In the genomic region with DNA sequence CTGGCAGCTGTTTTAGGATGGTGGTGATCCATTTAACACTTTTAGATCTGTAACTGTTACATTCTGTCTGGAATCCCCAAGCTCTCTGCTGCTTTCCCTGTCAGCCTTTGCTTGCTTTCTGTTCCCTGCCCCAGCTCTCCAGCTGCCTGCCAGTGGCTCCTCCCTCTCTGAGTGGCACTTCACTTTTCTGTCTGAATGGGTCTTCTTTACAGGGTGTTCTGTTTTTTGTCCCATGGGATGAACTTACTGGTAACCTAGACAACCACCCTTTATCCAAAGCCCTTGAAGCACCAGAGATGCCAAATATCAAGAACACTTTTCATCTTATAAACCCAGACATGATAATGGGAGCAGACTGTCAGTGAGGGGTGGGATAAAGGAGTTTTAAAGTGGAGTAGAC, we compare ENCODE assay signal across 18 mouse cellular contexts.
DNase-seq lines count a peak whose midpoint lies in the region; ATAC-seq and TF ChIP-seq lines count a peak whose summit lies in the region.
"Had no signal": no experiment of that assay in that cellular context is flagged by ENCODE, and none has a peak within 500 bp of the region (broad histone marks: within the 10 kb centered on the region; RNA-seq: fewer than 3 reads in every experiment).

No protein-coding gene starts in this region.

- no peaks in the 10 kb centered on the region for H3K36me3 ChIP-seq in forebrain, embryonic 14.5 days (ENCODE audit: control insufficient read depth, insufficient read depth, low read length)
- no peaks in the 10 kb centered on the region for H3K36me3 ChIP-seq in midbrain, embryonic 14.5 days (ENCODE audit: control insufficient read depth, insufficient read depth, low read length)
- H3K36me3 ChIP-seq: heart, embryonic 10.5 days; neural tube, embryonic 12.5 days had no signal

- DNase-seq in cerebellum, adult 9-10 months, result peak; percentile 1
- DNase-seq in cerebellum, postnatal 36 days, result no peak
- DNase-seq in brain, embryonic 14.5 days (ENCODE audit: low read depth), result peak; percentile 83
- peak; percentile 69 for DNase-seq in forebrain, embryonic 14.5 days (ENCODE audit: low spot score)
- DNase-seq in midbrain, embryonic 14.5 days, result peak; percentile 53
- DNase-seq in frontal cortex, postnatal 25 days (ENCODE audit: low spot score in 2 of 2), result no peak
- DNase-seq in spleen, postnatal 14 days (ENCODE audit: low spot score in 2 of 2), result no peak
- DNase-seq in right cerebral cortex, postnatal 25 days, result no peak
- DNase-seq: cerebellum, adult 18-20 months; gastrocnemius, postnatal 10 days; heart, postnatal 36 days; kidney, adult 18-20 months; kidney, postnatal 36 days; layer of hippocampus, postnatal 36 days; lung, adult 18-20 months; thymus, adult 18-20 months had no signal

- ATAC-seq in forebrain, embryonic 14.5 days, result peak; percentile 88
- peak; percentile 48; the same call in 1 of the 2 replicates for ATAC-seq in midbrain, embryonic 14.5 days (ENCODE audit: low FRiP score, low TSS enrichment)

- TF ChIP-seq POLR2A in brain, embryonic 14.5 days (IDR thresholded peaks at IDR 0.05; ENCODE audit: borderline replicate concordance, extremely low read depth, insufficient read depth, insufficient read length, poor library complexity, severe bottlenecking), result no peak

- H3K4me1 ChIP-seq in forebrain, embryonic 14.5 days (ENCODE audit: control insufficient read depth, insufficient read depth, low read length), result no peaks in the 10 kb centered on the region; the same call in 1 of the 2 replicates
- H3K4me1 ChIP-seq in midbrain, embryonic 14.5 days (ENCODE audit: control insufficient read depth, insufficient read depth, low read length), result peaks cover 2% of the 10 kb centered on the region; the same call in 1 of the 2 replicates
- H3K4me1 ChIP-seq: neural tube, embryonic 12.5 days had no signal

- H3K27ac ChIP-seq in forebrain, embryonic 14.5 days (ENCODE audit: low read depth, low read length), result 0 out of 2 replicates have a peak overlapping the region, but pooled peaks have one; percentile 1
- H3K27ac ChIP-seq in midbrain, embryonic 14.5 days (replicated peaks; ENCODE audit: low read depth, low read length), result no peak overlapping the region
- H3K27ac ChIP-seq: heart, embryonic 10.5 days; neural tube, embryonic 12.5 days had no signal

- H3K4me2 ChIP-seq in forebrain, embryonic 14.5 days (ENCODE audit: low read length), result no peak overlapping the region
- no peak overlapping the region for H3K4me2 ChIP-seq in midbrain, embryonic 14.5 days (ENCODE audit: low read length)
- H3K4me2 ChIP-seq: neural tube, embryonic 12.5 days had no signal

- H3K27me3 ChIP-seq in forebrain, embryonic 14.5 days (replicated peaks; ENCODE audit: control insufficient read depth, insufficient read depth, low read length), result no peaks in the 10 kb centered on the region
- no peaks in the 10 kb centered on the region for H3K27me3 ChIP-seq in midbrain, embryonic 14.5 days (ENCODE audit: control insufficient read depth, insufficient read depth, low read length)
- H3K27me3 ChIP-seq: neural tube, embryonic 12.5 days had no signal

- no peak for TF ChIP-seq CTCF in brain, embryonic 14.5 days (IDR thresholded peaks at IDR 0.05; ENCODE audit: borderline replicate concordance, extremely low read depth, insufficient read depth, insufficient read length)

- no peak overlapping the region for H3K4me3 ChIP-seq in forebrain, embryonic 14.5 days (ENCODE audit: low read depth, low read length)
- no peak overlapping the region for H3K4me3 ChIP-seq in midbrain, embryonic 14.5 days (replicated peaks; ENCODE audit: low read depth, low read length)
- H3K4me3 ChIP-seq: heart, embryonic 10.5 days; neural tube, embryonic 12.5 days had no signal

- no peak overlapping the region for H3K9ac ChIP-seq in forebrain, embryonic 14.5 days (ENCODE audit: low read length)
- H3K9ac ChIP-seq in midbrain, embryonic 14.5 days (replicated peaks; ENCODE audit: low read length), result no peak overlapping the region
- H3K9ac ChIP-seq: neural tube, embryonic 12.5 days had no signal

- H3K9me3 ChIP-seq in forebrain, embryonic 14.5 days (replicated peaks; ENCODE audit: control insufficient read depth, low read length), result peaks cover 4% of the 10 kb centered on the region; the same call in 1 of the 2 replicates
- H3K9me3 ChIP-seq in midbrain, embryonic 14.5 days (ENCODE audit: control insufficient read depth, low read length), result no peaks in the 10 kb centered on the region
- H3K9me3 ChIP-seq: heart, embryonic 10.5 days; neural tube, embryonic 12.5 days had no signal

Comparison
In these comparisons a context has a peak if more than half of its experiments do, and no peak if none do; other contexts are left out.
1. DNase-seq: peak in cerebellum, adult 9-10 months (single experiment), brain, embryonic 14.5 days (single experiment), forebrain, embryonic 14.5 days (single experiment) and midbrain, embryonic 14.5 days (single experiment); none in cerebellum, postnatal 36 days (0 of 2), frontal cortex, postnatal 25 days (0 of 2), spleen, postnatal 14 days (0 of 2) and right cerebral cortex, postnatal 25 days (single experiment).